Mouse (Mus musculus): Measurements from ENCODE around the gene Usp53. TPM values are rescaled to one million over a fixed set of nuclear protein-coding genes. Genes with fewer than 3 reads are reported as not detected.
"Not testable (repeated sequence)": the region's sequence is repeated elsewhere in the genome, so short reads cannot be mapped to it uniquely, and the experiment has no call there.

The Usp53 gene
- polyA plus RNA-seq, 1 experiment from 2014 or later: 10.3 TPM

- not testable (repeated sequence) for H3K4me1 ChIP-seq; H3K9me3 ChIP-seq; H3K27ac ChIP-seq; H3K4me2 ChIP-seq; H3K36me3 ChIP-seq; H3K4me3 ChIP-seq; H3K27me3 ChIP-seq; ATAC-seq (ENCODE audit: insufficient number of reproducible peaks, low FRiP score, low TSS enrichment, low read depth); H3K9ac ChIP-seq
- WGBS: 83% methylated on average over 13 of the region's 13 CpGs
Measured at GRCm38 (mm10) chr3:122937176-122937575, 47.1 kb downstream of the Usp53 start.

DNA sequence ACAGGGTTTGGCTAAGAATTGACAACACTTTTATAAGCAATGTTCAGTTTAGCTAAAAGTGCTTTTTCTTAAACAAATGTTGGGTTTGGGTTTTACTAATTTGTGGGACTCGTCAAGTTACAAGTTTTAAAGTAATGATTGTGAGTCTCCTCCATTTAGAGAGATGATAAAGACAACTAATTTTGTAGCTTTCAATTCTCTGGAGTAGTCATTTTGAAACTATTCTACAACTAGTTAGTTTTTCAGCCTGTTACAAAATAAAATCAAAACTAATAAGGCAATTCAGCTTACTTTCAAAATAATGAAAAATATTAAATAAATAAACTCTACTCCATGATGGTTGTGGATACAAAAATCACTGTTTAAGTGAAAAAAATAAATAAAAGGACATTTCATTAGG, 51.8 kb downstream of the Usp53 start:
- H3K36me3 ChIP-seq: peaks cover 7% of the 10 kb centered on the region
- H3K4me3 ChIP-seq: no peak overlapping the region
- H3K4me1 ChIP-seq: no peaks in the 10 kb centered on the region
- no peak overlapping the region for H3K27ac ChIP-seq
- ATAC-seq (ENCODE audit: insufficient number of reproducible peaks, low FRiP score, low TSS enrichment, low read depth): no peak
- no peak overlapping the region for H3K9ac ChIP-seq
- no peaks in the 10 kb centered on the region for H3K9me3 ChIP-seq
- no peak overlapping the region for H3K4me2 ChIP-seq
- WGBS: 87% methylated on average over 1 of the region's 1 CpGs
- H3K27me3 ChIP-seq: no peaks in the 10 kb centered on the region

DNA sequence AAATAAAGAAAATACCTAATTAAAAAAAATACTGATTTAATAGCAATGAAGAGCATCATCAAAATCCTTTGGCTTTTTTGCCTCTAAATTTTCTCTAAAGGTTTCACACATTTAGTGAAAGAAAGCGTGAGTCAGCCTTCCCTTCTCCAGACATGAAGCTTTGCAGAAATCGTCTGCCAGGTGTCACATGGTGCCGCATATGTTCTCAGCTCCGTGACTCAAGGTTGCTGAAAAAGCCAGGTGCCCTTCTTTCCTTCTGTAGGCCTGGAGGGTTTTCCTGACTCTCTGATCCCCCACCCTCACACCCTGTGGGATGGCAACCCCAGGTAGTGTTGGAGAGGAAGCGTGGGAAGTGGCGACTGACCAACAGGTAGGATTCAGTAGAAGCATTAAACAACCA, 54.6 kb downstream of the Usp53 start:
- Histone ChIP-seq H3K9ac (no peak overlapping the region), H3K4me3 (no peak overlapping the region), H3K4me2 (no peak overlapping the region), H3K27ac (no peak overlapping the region), H3K9me3 (no peaks in the 10 kb centered on the region), H3K4me1 (no peaks in the 10 kb centered on the region), H3K36me3 (peaks cover 18% of the 10 kb centered on the region), H3K27me3 (no peaks in the 10 kb centered on the region)
- ATAC-seq (ENCODE audit: insufficient number of reproducible peaks, low FRiP score, low TSS enrichment, low read depth): no peak
- 89% methylated on average over 6 of the region's 6 CpGs for WGBS

GRCm38 (mm10) chr3:122924009-122924914, 60.0 kb downstream of the Usp53 start, which contains the start of gene 1810037I17Rik:
TSS of gene 1810037I17Rik (plus strand) at chr3:122924203.
- peak within 1 kb of the TSS; percentile 57 for H3K4me3 ChIP-seq
- peak within 1 kb of the TSS; percentile 61 for H3K9ac ChIP-seq
- peak within 1 kb of the TSS; percentile 51 for H3K4me2 ChIP-seq
- H3K27ac ChIP-seq: peak within 1 kb of the TSS; percentile 88
- H3K4me1 ChIP-seq: 0 out of 2 replicates have a peak, but pooled peaks cover 4% of the 10 kb centered on the region
- H3K27me3 ChIP-seq: no peaks in the 10 kb centered on the region
- ATAC-seq (ENCODE audit: insufficient number of reproducible peaks, low FRiP score, low TSS enrichment, low read depth): peak; percentile 98
- peaks cover 12% of the 10 kb centered on the region for H3K36me3 ChIP-seq
- H3K9me3 ChIP-seq: no peaks in the 10 kb centered on the region
- WGBS: under 1% methylated on average over 68 of the region's 68 CpGs

- Histone ChIP-seq H3K4me3 (peak overlapping the region; percentile 57), H3K27ac (peak overlapping the region; percentile 88), H3K36me3 (peaks cover 12% of the 10 kb centered on the region), H3K4me1 (0 out of 2 replicates have a peak, but pooled peaks cover 4% of the 10 kb centered on the region), H3K4me2 (no peak overlapping the region; the same call in 1 of the 2 replicates), H3K9me3 (no peaks in the 10 kb centered on the region), H3K9ac (no peak overlapping the region), H3K27me3 (no peaks in the 10 kb centered on the region)
- 68% methylated on average over 7 of the region's 7 CpGs for WGBS
- no peak for ATAC-seq (ENCODE audit: insufficient number of reproducible peaks, low FRiP score, low TSS enrichment, low read depth)
Measured at GRCm38 (mm10) chr3:122923147-122923546, 61.2 kb downstream of the Usp53 start.

DNA sequence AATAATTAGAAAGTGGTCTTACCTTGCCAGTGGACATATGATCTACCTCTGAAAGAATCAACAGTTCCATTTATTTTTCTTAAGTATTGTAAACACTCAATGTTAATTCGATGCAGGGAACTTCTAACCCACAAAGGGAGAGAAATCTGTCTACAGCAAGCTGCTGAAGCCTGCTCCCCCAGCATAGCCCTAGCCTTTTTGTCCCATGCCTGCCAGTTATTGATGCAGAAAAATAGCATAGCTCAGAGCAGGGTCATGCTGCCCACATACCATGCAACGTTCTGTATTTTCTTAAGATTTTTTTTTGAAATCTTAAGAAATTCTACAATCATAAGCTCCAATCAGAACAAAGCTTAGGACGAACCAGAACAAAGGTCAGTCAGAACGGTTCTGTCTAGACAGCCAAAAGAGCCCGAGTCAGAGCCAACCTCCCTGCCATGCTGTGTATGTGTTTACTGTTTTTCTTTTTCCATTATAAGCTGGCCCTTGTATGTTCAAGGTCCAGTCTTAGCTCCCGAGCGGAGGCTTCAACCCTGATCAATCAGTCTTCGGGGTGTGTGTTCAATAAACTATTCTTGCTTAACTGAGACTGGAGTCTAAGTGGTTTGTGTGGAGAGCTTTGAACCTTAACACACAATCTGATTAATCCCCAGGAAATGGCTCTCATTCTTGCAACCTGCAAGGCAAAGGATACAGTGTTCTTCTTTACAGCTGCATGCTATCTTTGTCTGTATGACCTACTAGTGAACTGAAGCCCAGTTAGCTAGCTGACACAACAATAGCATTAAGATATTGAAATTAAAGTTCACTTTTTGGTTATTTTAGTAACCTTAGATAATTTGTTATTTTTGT, 62.4 kb downstream of the Usp53 start:
- Histone ChIP-seq H3K27ac (no peak overlapping the region), H3K9me3 (no peaks in the 10 kb centered on the region), H3K27me3 (no peaks in the 10 kb centered on the region), H3K36me3 (peaks cover 6% of the 10 kb centered on the region; the same call in 1 of the 2 replicates), H3K4me1 (0 out of 2 replicates have a peak, but pooled peaks cover 4% of the 10 kb centered on the region), H3K9ac (no peak overlapping the region), H3K4me3 (no peak overlapping the region), H3K4me2 (no peak overlapping the region)
- 83% methylated on average over 8 of the region's 8 CpGs for WGBS
- ATAC-seq (ENCODE audit: insufficient number of reproducible peaks, low FRiP score, low TSS enrichment, low read depth): no peak

DNA sequence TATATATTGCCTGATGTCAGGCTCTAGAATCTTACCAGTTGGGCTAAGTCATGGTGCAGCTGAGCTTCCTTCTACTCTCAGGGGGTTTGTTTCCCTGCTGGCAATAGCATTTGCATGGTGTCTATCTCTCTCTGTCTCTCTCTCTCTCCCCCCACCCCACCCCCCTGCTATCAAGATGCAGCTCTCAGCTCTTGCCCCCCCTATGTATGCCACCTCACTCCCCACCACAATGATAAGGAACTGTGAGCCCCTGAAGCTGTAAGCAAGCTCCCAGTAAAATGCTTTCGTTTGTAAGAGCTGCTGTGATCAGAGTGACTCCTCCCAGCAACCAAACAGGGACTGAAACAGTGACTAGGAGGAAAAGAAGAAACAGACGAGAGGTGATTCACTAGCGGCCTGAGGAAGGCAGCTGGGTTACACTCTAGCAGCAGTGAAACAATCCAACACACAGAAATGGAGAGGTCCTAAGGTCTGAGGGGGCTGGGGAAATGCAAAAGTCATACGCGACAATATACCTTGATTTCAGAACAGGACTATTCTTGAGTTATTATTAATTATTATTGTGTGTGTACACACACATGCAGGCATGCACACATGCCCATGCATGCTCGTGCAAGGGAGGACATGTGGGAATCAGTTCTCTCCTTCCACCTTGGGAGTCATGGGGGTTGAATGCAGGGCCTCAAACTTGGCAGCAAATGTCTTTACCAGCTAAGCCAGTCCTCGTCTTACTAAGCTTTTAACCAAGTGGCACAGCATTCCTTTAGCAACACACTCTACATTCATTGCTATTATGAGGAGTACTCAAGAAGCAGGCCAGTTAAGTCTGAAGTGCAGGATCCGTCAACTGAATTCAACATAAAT, 63.5 kb downstream of the Usp53 start:
- Histone ChIP-seq H3K4me1 (0 out of 2 replicates have a peak, but pooled peaks cover 4% of the 10 kb centered on the region), H3K27ac (peak overlapping the region; percentile 8; the same call in 1 of the 2 replicates), H3K9ac (no peak overlapping the region), H3K27me3 (no peaks in the 10 kb centered on the region), H3K4me3 (no peak overlapping the region), H3K36me3 (no peaks in the 10 kb centered on the region), H3K4me2 (no peak overlapping the region), H3K9me3 (no peaks in the 10 kb centered on the region)
- ATAC-seq (ENCODE audit: insufficient number of reproducible peaks, low FRiP score, low TSS enrichment, low read depth): no peak
- WGBS: 52% methylated on average over 8 of the region's 8 CpGs

- WGBS: 83% methylated on average over 8 of the region's 8 CpGs
- Histone ChIP-seq H3K4me1 (0 out of 2 replicates have a peak, but pooled peaks cover 4% of the 10 kb centered on the region), H3K27me3 (no peaks in the 10 kb centered on the region), H3K9ac (no peak within 1 kb of the TSS), H3K4me2 (no peak within 1 kb of the TSS), H3K9me3 (no peaks in the 10 kb centered on the region), H3K36me3 (no peaks in the 10 kb centered on the region), H3K27ac (no peak within 1 kb of the TSS), H3K4me3 (no peak within 1 kb of the TSS)
- ATAC-seq (ENCODE audit: insufficient number of reproducible peaks, low FRiP score, low TSS enrichment, low read depth): no peak
Measured at GRCm38 (mm10) chr3:122919260-122919659, 65.0 kb downstream of the Usp53 start, which contains the start of gene Gm10959. TSS of gene Gm10959 (minus strand) at chr3:122919360.

DNA sequence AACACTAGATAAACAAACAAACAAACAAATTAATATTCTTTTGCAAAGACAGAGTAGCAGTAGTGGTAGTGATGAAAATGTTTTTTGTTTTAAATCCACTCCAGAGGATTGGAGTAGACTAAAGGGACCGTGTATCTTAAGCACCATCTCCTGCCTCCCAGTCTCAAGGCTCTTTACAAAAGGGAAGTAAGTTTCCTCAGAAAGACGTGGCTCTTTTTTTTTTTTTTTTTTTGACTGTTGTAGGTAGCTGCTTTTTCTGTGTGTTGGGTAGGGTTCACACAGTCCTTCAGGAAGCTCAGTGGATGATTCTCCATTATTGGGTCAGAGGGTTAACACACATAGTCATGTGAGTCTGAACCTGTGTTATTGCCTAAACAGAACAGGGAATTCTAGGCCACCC, 65.6 kb downstream of the Usp53 start:
- Histone ChIP-seq H3K9ac (no peak overlapping the region), H3K4me3 (no peak overlapping the region), H3K27me3 (no peaks in the 10 kb centered on the region), H3K4me1 (0 out of 2 replicates have a peak, but pooled peaks cover 4% of the 10 kb centered on the region), H3K4me2 (no peak overlapping the region), H3K36me3 (no peaks in the 10 kb centered on the region), H3K27ac (no peak overlapping the region), H3K9me3 (no peaks in the 10 kb centered on the region)
- 44% methylated on average over 2 of the region's 2 CpGs for WGBS
- no peak for ATAC-seq (ENCODE audit: insufficient number of reproducible peaks, low FRiP score, low TSS enrichment, low read depth)

DNA sequence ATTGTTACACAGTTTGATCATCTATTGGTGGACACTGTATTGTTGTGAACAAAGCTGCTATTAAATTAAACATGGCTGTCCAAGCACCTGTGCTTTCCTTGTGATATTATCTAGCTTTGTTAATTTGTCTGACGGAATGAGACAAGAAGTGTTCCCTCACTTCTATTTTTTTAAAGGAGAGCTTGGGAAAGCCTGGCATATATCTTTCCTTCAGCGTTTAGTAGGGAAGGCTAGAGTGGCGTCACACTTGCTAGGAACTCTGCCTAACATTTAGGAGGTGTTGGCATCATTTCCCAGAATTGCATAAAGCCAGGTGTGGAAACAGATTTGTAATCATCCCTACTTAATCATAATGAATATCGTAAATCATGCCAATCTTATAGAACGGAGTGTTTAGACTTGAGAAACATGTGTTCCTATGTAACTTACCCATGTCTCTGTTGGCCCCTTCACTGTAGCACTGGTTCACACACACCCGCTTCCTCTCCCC, 68.1 kb downstream of the Usp53 start:
- 65% methylated on average over 6 of the region's 6 CpGs for WGBS
- Histone ChIP-seq H3K4me2 (no peak overlapping the region), H3K27me3 (no peaks in the 10 kb centered on the region), H3K9me3 (no peaks in the 10 kb centered on the region), H3K9ac (no peak overlapping the region), H3K27ac (no peak overlapping the region), H3K4me3 (no peak overlapping the region), H3K36me3 (no peaks in the 10 kb centered on the region), H3K4me1 (no peaks in the 10 kb centered on the region)
- ATAC-seq (ENCODE audit: insufficient number of reproducible peaks, low FRiP score, low TSS enrichment, low read depth): no peak

DNA sequence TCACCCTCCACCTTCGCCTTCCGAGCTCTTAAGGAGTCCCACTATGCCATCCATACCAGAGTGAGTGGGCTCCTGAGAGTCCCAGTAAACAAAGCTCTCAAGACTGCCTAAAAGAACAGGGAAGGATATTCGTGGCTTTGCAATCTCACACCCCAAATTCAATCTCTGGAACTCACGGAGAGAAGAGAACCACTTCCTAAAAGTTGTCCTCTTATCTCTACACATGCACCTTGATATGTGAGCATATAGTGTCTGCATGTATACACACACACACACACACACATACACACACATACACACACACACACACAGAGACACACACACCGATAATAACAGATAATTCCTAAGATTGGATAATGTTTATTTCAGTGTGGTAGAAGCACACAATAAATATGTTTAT, 68.8 kb downstream of the Usp53 start:
- H3K27me3 ChIP-seq: no peaks in the 10 kb centered on the region
- no peak overlapping the region for H3K9ac ChIP-seq
- no peak overlapping the region for H3K4me3 ChIP-seq
- H3K27ac ChIP-seq: no peak overlapping the region
- 81% methylated on average over 5 of the region's 5 CpGs for WGBS
- H3K4me2 ChIP-seq: no peak overlapping the region
- ATAC-seq (ENCODE audit: insufficient number of reproducible peaks, low FRiP score, low TSS enrichment, low read depth): no peak
- H3K36me3 ChIP-seq: no peaks in the 10 kb centered on the region
- H3K9me3 ChIP-seq: no peaks in the 10 kb centered on the region
- no peaks in the 10 kb centered on the region for H3K4me1 ChIP-seq
